Comparison of ENCODE assay signal across 8 mouse cellular contexts in genomic region chr5:21735100-21735499, GRCm38 (mm10). TPM values are rescaled to one million over a fixed set of nuclear protein-coding genes. Genes with fewer than 3 reads are reported as not detected.
A peak's percentile ranks its signal among the peaks of the same experiment; 100 is the strongest.
DNase-seq lines count a peak whose midpoint lies in the region; ATAC-seq and TF ChIP-seq lines count a peak whose summit lies in the region.

No protein-coding gene starts in this region.

- peak overlapping the region; percentile 20; the same call in 1 of the 2 replicates for H3K4me2 ChIP-seq in embryonic facial prominence, embryonic 12.5 days (replicated peaks)
- peak overlapping the region; percentile 6 for H3K4me2 ChIP-seq in liver, embryonic 14.5 days (ENCODE audit: low read depth)

- H3K27me3 ChIP-seq in erythroblast, embryonic 14.5 days (ENCODE audit: control insufficient read depth), result peaks cover 2% of the 10 kb centered on the region; the same call in 1 of the 2 replicates
- no peaks in the 10 kb centered on the region for H3K27me3 ChIP-seq in embryonic facial prominence, embryonic 12.5 days
- H3K27me3 ChIP-seq in liver, embryonic 14.5 days (ENCODE audit: control insufficient read depth, insufficient read depth, low read length), result no peaks in the 10 kb centered on the region

- no peak for TF ChIP-seq POLR2A in lung, adult 2 months (IDR thresholded peaks at IDR 0.05; ENCODE audit: borderline replicate concordance, extremely low read depth, low read depth, low read length)

- ATAC-seq in erythroblast, adult 5-6 weeks (replicated peaks; ENCODE audit: low FRiP score, poor library complexity, severe bottlenecking), result no peak
- ATAC-seq in embryonic facial prominence, embryonic 12.5 days (ENCODE audit: insufficient number of reproducible peaks, insufficient read depth, low FRiP score, low TSS enrichment), result no peak
- no peak for ATAC-seq in liver, embryonic 14.5 days (ENCODE audit: insufficient read depth)
- ATAC-seq in erythroid progenitor cell, adult 5-6 weeks (replicated peaks; ENCODE audit: low FRiP score, poor library complexity, severe bottlenecking), result no peak

- no peak overlapping the region for H3K27ac ChIP-seq in embryonic facial prominence, embryonic 12.5 days
- no peak overlapping the region for H3K27ac ChIP-seq in liver, embryonic 14.5 days

- no peak for TF ChIP-seq CTCF in lung, adult 2 months (IDR thresholded peaks at IDR 0.05; ENCODE audit: insufficient read depth, low read length)
- no peak for TF ChIP-seq CTCF in liver, embryonic 14.5 days (IDR thresholded peaks at IDR 0.05; ENCODE audit: low read depth)

- H3K36me3 ChIP-seq in erythroblast, embryonic 14.5 days (ENCODE audit: control insufficient read depth), result peaks cover 15% of the 10 kb centered on the region
- H3K36me3 ChIP-seq in embryonic facial prominence, embryonic 12.5 days, result peaks cover 11% of the 10 kb centered on the region
- peaks cover 5% of the 10 kb centered on the region for H3K36me3 ChIP-seq in liver, embryonic 14.5 days (replicated peaks; ENCODE audit: control insufficient read depth, insufficient read depth, low read depth)

- peak overlapping the region; percentile 56 for H3K4me3 ChIP-seq in erythroblast, embryonic 14.5 days (replicated peaks)
- H3K4me3 ChIP-seq in lung, adult 2 months (replicated peaks; ENCODE audit: extremely low read depth, low read depth, low read length), result peak overlapping the region; percentile 66
- no peak overlapping the region for H3K4me3 ChIP-seq in embryonic facial prominence, embryonic 12.5 days
- H3K4me3 ChIP-seq in liver, embryonic 14.5 days (ENCODE audit: insufficient read depth in 1 of 2, low read depth in 2 of 2, low read length in 2 of 2), result peak overlapping the region; percentile 26 to 66; a peak in 3 of 4 replicates

- no peak for DNase-seq in lung, adult 2 months
- DNase-seq in lung, postnatal 4 days, result no peak
- no peak for DNase-seq in liver, embryonic 14.5 days (ENCODE audit: low read depth in 3 of 3, low spot score in 3 of 3)
- no peak for DNase-seq in right cerebral cortex, postnatal 4 days

- no peak overlapping the region for H3K9ac ChIP-seq in embryonic facial prominence, embryonic 12.5 days
- no peak overlapping the region for H3K9ac ChIP-seq in liver, embryonic 14.5 days (replicated peaks)

- peaks cover 3% of the 10 kb centered on the region; the same call in 1 of the 2 replicates for H3K9me3 ChIP-seq in erythroblast, embryonic 14.5 days (ENCODE audit: control insufficient read depth, low read length)
- H3K9me3 ChIP-seq in embryonic facial prominence, embryonic 12.5 days, result no peaks in the 10 kb centered on the region
- H3K9me3 ChIP-seq in liver, embryonic 14.5 days (ENCODE audit: control insufficient read depth, low read length), result no peaks in the 10 kb centered on the region

- no peak for TF ChIP-seq EP300 in liver, embryonic 14.5 days (IDR thresholded peaks at IDR 0.05; ENCODE audit: low read depth)

- 73% methylated on average over 20 of the region's 20 CpGs for WGBS in lung, adult 2 months
- WGBS in embryonic facial prominence, embryonic 12.5 days, result 71% methylated on average over 20 of the region's 20 CpGs
- WGBS in liver, embryonic 14.5 days (ENCODE audit: insufficient replicate concordance), result 69% methylated on average over 20 of the region's 20 CpGs

- H3K4me1 ChIP-seq in erythroblast, embryonic 14.5 days (ENCODE audit: control insufficient read depth), result peaks cover 22% of the 10 kb centered on the region
- peaks cover 6% of the 10 kb centered on the region for H3K4me1 ChIP-seq in lung, adult 2 months (ENCODE audit: control insufficient read depth, insufficient read depth, low read length)
- H3K4me1 ChIP-seq in embryonic facial prominence, embryonic 12.5 days, result peaks cover 9% of the 10 kb centered on the region
- peaks cover 0 to 7% of the 10 kb centered on the region in 2 experiments; a peak in 2 of 4 replicates for H3K4me1 ChIP-seq in liver, embryonic 14.5 days (replicated peaks; ENCODE audit: control insufficient read depth in 2 of 2, insufficient read depth in 2 of 2, low read length in 1 of 2)

RNA-seq across cellular contexts. Expression of gene Pmpcb, which starts 1.8 kb away (rescaled TPM):
- polyA plus RNA-seq in erythroblast, embryonic 14.5 days (2012), result 1.3 and 1.4 TPM in 2 replicates
- 14.6 and 20.8 TPM in 2 replicates for total RNA-seq in erythroblast, adult 5-6 weeks (2015; ENCODE audit: low replicate concordance)
- 31.6 and 35.8 TPM in 2 replicates for total RNA-seq in erythroblast, adult 5-6 weeks (2017; ENCODE audit: low replicate concordance)
- 16.7 and 25.4 TPM in 2 replicates for polyA plus RNA-seq in lung, adult 2 months (2012; rRNA removed)
- 83.8 and 89.1 TPM in 2 replicates for polyA plus RNA-seq in embryonic facial prominence, embryonic 12.5 days (2016; fragmentation: Nextera tagmentation; extraction: Ambion mirVana)
- 24.2 and 34.2 TPM in 2 replicates for polyA plus RNA-seq in liver, embryonic 14.5 days (2012; rRNA removed)
- polyA plus RNA-seq in liver, embryonic 14.5 days (2014; fragmentation: Nextera tagmentation; extraction: Ambion mirVana), result 47.9 and 48.8 TPM in 2 replicates
- 32.7 and 72.4 TPM in 2 replicates for total RNA-seq in erythroid progenitor cell, adult 5-6 weeks (2015; ENCODE audit: low replicate concordance)
- total RNA-seq in erythroid progenitor cell, adult 5-6 weeks (2017; ENCODE audit: low replicate concordance), result 56.0 and 71.2 TPM in 2 replicates

RNA-seq across cellular contexts. Expression of gene Napepld, which starts 33.9 kb away (rescaled TPM):
- 0.06 and 0.14 TPM in 2 replicates for polyA plus RNA-seq in erythroblast, embryonic 14.5 days (2012)
- 0.19 and 0.63 TPM in 2 replicates for total RNA-seq in erythroblast, adult 5-6 weeks (2015; ENCODE audit: low replicate concordance)
- 0.60 and 2.0 TPM in 2 replicates for total RNA-seq in erythroblast, adult 5-6 weeks (2017; ENCODE audit: low replicate concordance)
- 3.2 and 3.6 TPM in 2 replicates for polyA plus RNA-seq in lung, adult 2 months (2012; rRNA removed)
- 3.2 and 3.3 TPM in 2 replicates for polyA plus RNA-seq in embryonic facial prominence, embryonic 12.5 days (2016; fragmentation: Nextera tagmentation; extraction: Ambion mirVana)
- 1.3 TPM in 2 replicates for polyA plus RNA-seq in liver, embryonic 14.5 days (2012; rRNA removed)
- 1.8 TPM in 2 replicates for polyA plus RNA-seq in liver, embryonic 14.5 days (2014; fragmentation: Nextera tagmentation; extraction: Ambion mirVana)
- total RNA-seq in erythroid progenitor cell, adult 5-6 weeks (2015; ENCODE audit: low replicate concordance), result 1.4 and 1.7 TPM in 2 replicates
- total RNA-seq in erythroid progenitor cell, adult 5-6 weeks (2017; ENCODE audit: low replicate concordance), result 1.4 TPM in 1 of 2 replicates, not detected in the other

RNA-seq across cellular contexts. Expression of gene Dnajc2, which starts 50.0 kb away (rescaled TPM):
- polyA plus RNA-seq in erythroblast, embryonic 14.5 days (2012), result 0.77 and 0.83 TPM in 2 replicates
- total RNA-seq in erythroblast, adult 5-6 weeks (2015; ENCODE audit: low replicate concordance), result 24.2 and 26.3 TPM in 2 replicates
- 33.3 and 36.5 TPM in 2 replicates for total RNA-seq in erythroblast, adult 5-6 weeks (2017; ENCODE audit: low replicate concordance)
- polyA plus RNA-seq in lung, adult 2 months (2012; rRNA removed), result 5.9 and 8.5 TPM in 2 replicates
- 76.9 and 79.8 TPM in 2 replicates for polyA plus RNA-seq in embryonic facial prominence, embryonic 12.5 days (2016; fragmentation: Nextera tagmentation; extraction: Ambion mirVana)
- 6.4 and 14.5 TPM in 2 replicates for polyA plus RNA-seq in liver, embryonic 14.5 days (2012; rRNA removed)
- polyA plus RNA-seq in liver, embryonic 14.5 days (2014; fragmentation: Nextera tagmentation; extraction: Ambion mirVana), result 31.4 and 36.9 TPM in 2 replicates
- 10.5 and 23.9 TPM in 2 replicates for total RNA-seq in erythroid progenitor cell, adult 5-6 weeks (2015; ENCODE audit: low replicate concordance)
- 13.3 and 18.6 TPM in 2 replicates for total RNA-seq in erythroid progenitor cell, adult 5-6 weeks (2017; ENCODE audit: low replicate concordance)

RNA-seq across cellular contexts. Expression of gene Psmc2, which starts 50.0 kb away (rescaled TPM):
- 1.0 and 1.5 TPM in 2 replicates for polyA plus RNA-seq in erythroblast, embryonic 14.5 days (2012)
- 38.2 and 38.4 TPM in 2 replicates for total RNA-seq in erythroblast, adult 5-6 weeks (2015; ENCODE audit: low replicate concordance)
- total RNA-seq in erythroblast, adult 5-6 weeks (2017; ENCODE audit: low replicate concordance), result 35.4 and 40.5 TPM in 2 replicates
- polyA plus RNA-seq in lung, adult 2 months (2012; rRNA removed), result 15.5 and 28.4 TPM in 2 replicates
- 188 and 198 TPM in 2 replicates for polyA plus RNA-seq in embryonic facial prominence, embryonic 12.5 days (2016; fragmentation: Nextera tagmentation; extraction: Ambion mirVana)
- 32.1 and 58.5 TPM in 2 replicates for polyA plus RNA-seq in liver, embryonic 14.5 days (2012; rRNA removed)
- 122 and 128 TPM in 2 replicates for polyA plus RNA-seq in liver, embryonic 14.5 days (2014; fragmentation: Nextera tagmentation; extraction: Ambion mirVana)
- total RNA-seq in erythroid progenitor cell, adult 5-6 weeks (2015; ENCODE audit: low replicate concordance), result 67.4 and 108 TPM in 2 replicates
- total RNA-seq in erythroid progenitor cell, adult 5-6 weeks (2017; ENCODE audit: low replicate concordance), result 41.2 and 51.7 TPM in 2 replicates
